Mouse (Mus musculus) testis, adult 2 months (tissue): ENCODE data around the gene Egf.

ENCODE experiments used
- CTCF ChIP-seq: fragments of 200-500 bp; IDR thresholded peaks from 2 replicates; pipeline ENCODE4 v1.5.1; 2012; ENCODE audit warnings: low read depth, mild to moderate bottlenecking, inconsistent platforms, low read length, moderate library complexity; ENCODE audit not compliant: control insufficient read depth, insufficient read depth, insufficient replicate concordance
- POLR2A ChIP-seq: fragments of 200-500 bp; IDR thresholded peaks from 2 replicates; pipeline ENCODE4 v1.6.1; 2012; ENCODE audit warnings: low read depth, mild to moderate bottlenecking, inconsistent platforms, low read length, moderate library complexity; ENCODE audit not compliant: control insufficient read depth

- TF ChIP-seq POLR2A (no peak), CTCF (no peak)
Observed at GRCm38 (mm10) chr3:129803765-129804164, 48.6 kb upstream of the Egf start, which contains the start of gene Lrit3.
